In the genomic region with DNA sequence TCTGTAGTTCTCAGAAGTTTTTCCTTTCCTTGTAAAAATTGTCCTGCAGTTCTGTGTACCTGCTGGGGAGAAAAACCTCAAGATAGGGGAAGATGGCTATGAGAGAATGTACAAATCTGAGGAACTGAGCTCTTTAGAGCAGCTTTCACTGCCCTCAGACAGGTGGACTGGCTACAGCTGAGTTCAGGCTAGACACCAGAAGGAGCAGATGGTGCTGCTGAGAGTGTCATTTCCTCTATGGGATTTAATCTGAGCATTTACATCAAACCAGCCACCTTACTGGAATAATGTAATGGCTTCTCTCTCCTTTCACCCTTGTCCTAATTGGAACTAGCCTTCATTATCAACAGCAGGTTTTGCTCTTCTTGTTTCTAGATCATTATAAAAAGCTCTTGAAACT, we compare ENCODE assay signal across 16 mouse cellular contexts. TPM values are rescaled to one million over a fixed set of nuclear protein-coding genes. Genes with fewer than 3 reads are reported as not detected.
DNase-seq lines count a peak whose midpoint lies in the region; ATAC-seq and TF ChIP-seq lines count a peak whose summit lies in the region.
"Had no signal": no experiment of that assay in that cellular context is flagged by ENCODE, and none has a peak within 500 bp of the region (broad histone marks: within the 10 kb centered on the region; RNA-seq: fewer than 3 reads in every experiment).

No protein-coding gene starts in this region.

- no peak for TF ChIP-seq CTCF in midbrain, postnatal 0 days (IDR thresholded peaks at IDR 0.05)

- H3K4me3 ChIP-seq in forebrain, embryonic 15.5 days = no peak overlapping the region
- no peak overlapping the region for H3K4me3 ChIP-seq in forebrain, embryonic 10.5 days
- no peak overlapping the region for H3K4me3 ChIP-seq in midbrain, postnatal 0 days (ENCODE audit: low read depth, low read length)
- no peak overlapping the region for H3K4me3 ChIP-seq in midbrain, embryonic 16.5 days (ENCODE audit: low read depth, low read length)
- H3K4me3 ChIP-seq: embryonic facial prominence, embryonic 10.5 days; erythroblast, embryonic 14.5 days; kidney, embryonic 15.5 days had no signal

- H3K27me3 ChIP-seq in forebrain, embryonic 15.5 days = no peaks in the 10 kb centered on the region
- no peaks in the 10 kb centered on the region for H3K27me3 ChIP-seq in forebrain, embryonic 10.5 days (ENCODE audit: poor library complexity, severe bottlenecking)
- no peaks in the 10 kb centered on the region for H3K27me3 ChIP-seq in midbrain, postnatal 0 days (ENCODE audit: insufficient read depth, low read length)
- no peaks in the 10 kb centered on the region for H3K27me3 ChIP-seq in midbrain, embryonic 16.5 days (ENCODE audit: control insufficient read depth, insufficient read depth, low read depth, low read length)
- H3K27me3 ChIP-seq in splenic B cell, adult 2 months (ENCODE audit: control insufficient read depth, insufficient read depth, low read length, poor library complexity, severe bottlenecking) = no peaks in the 10 kb centered on the region
- H3K27me3 ChIP-seq: kidney, embryonic 15.5 days had no signal

- peak overlapping the region; percentile 42 for H3K27ac ChIP-seq in forebrain, embryonic 15.5 days (replicated peaks)
- no peak overlapping the region for H3K27ac ChIP-seq in forebrain, embryonic 10.5 days
- no peak overlapping the region for H3K27ac ChIP-seq in midbrain, postnatal 0 days (ENCODE audit: low read depth, low read length)
- H3K27ac ChIP-seq in midbrain, embryonic 16.5 days (ENCODE audit: low read length) = no peak overlapping the region
- H3K27ac ChIP-seq: embryonic facial prominence, embryonic 10.5 days; kidney, embryonic 15.5 days had no signal

- no peaks in the 10 kb centered on the region for H3K9me3 ChIP-seq in forebrain, embryonic 15.5 days
- no peaks in the 10 kb centered on the region for H3K9me3 ChIP-seq in forebrain, embryonic 10.5 days
- H3K9me3 ChIP-seq in midbrain, postnatal 0 days (ENCODE audit: low read length) = no peaks in the 10 kb centered on the region
- no peaks in the 10 kb centered on the region for H3K9me3 ChIP-seq in midbrain, embryonic 16.5 days (replicated peaks; ENCODE audit: control insufficient read depth, low read length, poor library complexity, severe bottlenecking)
- H3K9me3 ChIP-seq: embryonic facial prominence, embryonic 10.5 days; kidney, embryonic 15.5 days had no signal

- no peak for DNase-seq in forebrain, embryonic 10.5 days (ENCODE audit: extremely low spot score, low spot score)
- peak; percentile 70 for DNase-seq in midbrain, postnatal 0 days (ENCODE audit: low spot score)
- peak; percentile 91 for DNase-seq in cerebellum, adult 9-11 months
- DNase-seq in splenic B cell, adult 2 months (ENCODE audit: low read depth, low spot score) = peak; percentile 54
- DNase-seq in embryo, embryonic 10 days (ENCODE audit: low spot score) = no peak
- DNase-seq in thymus, adult 18-20 months = no peak
- DNase-seq: adrenal gland, adult 2 months; heart, postnatal 10 days had no signal

- no peak overlapping the region for H3K4me2 ChIP-seq in forebrain, embryonic 15.5 days (replicated peaks)
- H3K4me2 ChIP-seq in midbrain, postnatal 0 days (ENCODE audit: low read depth, low read length, poor library complexity, severe bottlenecking) = no peak overlapping the region
- H3K4me2 ChIP-seq in midbrain, embryonic 16.5 days (ENCODE audit: low read length) = no peak overlapping the region
- H3K4me2 ChIP-seq: kidney, embryonic 15.5 days had no signal

- H3K9ac ChIP-seq in forebrain, embryonic 15.5 days (replicated peaks) = no peak overlapping the region
- H3K9ac ChIP-seq in midbrain, postnatal 0 days (replicated peaks; ENCODE audit: low read length, poor library complexity, severe bottlenecking) = no peak overlapping the region
- H3K9ac ChIP-seq in midbrain, embryonic 16.5 days (ENCODE audit: low read depth, low read length) = no peak overlapping the region
- H3K9ac ChIP-seq: kidney, embryonic 15.5 days had no signal

- H3K36me3 ChIP-seq in forebrain, embryonic 15.5 days = no peaks in the 10 kb centered on the region
- peaks cover 9% of the 10 kb centered on the region for H3K36me3 ChIP-seq in forebrain, embryonic 10.5 days (replicated peaks)
- H3K36me3 ChIP-seq in midbrain, postnatal 0 days (ENCODE audit: insufficient read depth, low read length) = no peaks in the 10 kb centered on the region
- no peaks in the 10 kb centered on the region for H3K36me3 ChIP-seq in midbrain, embryonic 16.5 days (ENCODE audit: control insufficient read depth, insufficient read depth, low read length)
- no peaks in the 10 kb centered on the region for H3K36me3 ChIP-seq in splenic B cell, adult 2 months (ENCODE audit: control insufficient read depth, insufficient read depth, low read length, poor library complexity, severe bottlenecking)
- H3K36me3 ChIP-seq: kidney, embryonic 15.5 days had no signal

- no peak for ATAC-seq in forebrain, embryonic 15.5 days (replicated peaks)
- no peak for ATAC-seq in midbrain, postnatal 0 days (ENCODE audit: low FRiP score)
- no peak for ATAC-seq in midbrain, embryonic 16.5 days

- peaks cover 7% of the 10 kb centered on the region for H3K4me1 ChIP-seq in forebrain, embryonic 15.5 days
- no peaks in the 10 kb centered on the region for H3K4me1 ChIP-seq in forebrain, embryonic 10.5 days
- H3K4me1 ChIP-seq in midbrain, postnatal 0 days (ENCODE audit: insufficient read depth, low read length) = no peaks in the 10 kb centered on the region
- H3K4me1 ChIP-seq in midbrain, embryonic 16.5 days (ENCODE audit: control insufficient read depth, insufficient read depth, low read length) = no peaks in the 10 kb centered on the region
- H3K4me1 ChIP-seq: embryonic facial prominence, embryonic 10.5 days had no signal

RNA-seq across cellular contexts. Expression of a gene that starts 8.0 kb away (rescaled TPM):
- polyA plus RNA-seq in forebrain, embryonic 15.5 days (2015; fragmentation: Nextera tagmentation; extraction: Ambion mirVana) = 13.9 and 14.3 TPM in 2 replicates
- polyA plus RNA-seq in forebrain, embryonic 10.5 days (2016; fragmentation: Nextera tagmentation; extraction: Ambion mirVana) = 11.9 and 13.0 TPM in 2 replicates
- total RNA-seq in midbrain, postnatal 0 days (2014; rRNA removed) = 17.3 and 22.5 TPM in 2 replicates
- 6.4 and 7.4 TPM in 2 replicates for polyA plus RNA-seq in midbrain, postnatal 0 days (2015; fragmentation: Nextera tagmentation; extraction: Ambion mirVana)
- 10.4 and 11.0 TPM in 2 replicates for polyA plus RNA-seq in midbrain, embryonic 16.5 days (2015; fragmentation: Nextera tagmentation; extraction: Ambion mirVana)

RNA-seq across cellular contexts. Expression of a gene that starts 37.8 kb away (rescaled TPM):
- 6.2 and 7.4 TPM in 2 replicates for polyA plus RNA-seq in forebrain, embryonic 15.5 days (2015; fragmentation: Nextera tagmentation; extraction: Ambion mirVana)
- 1.6 and 1.7 TPM in 2 replicates for polyA plus RNA-seq in forebrain, embryonic 10.5 days (2016; fragmentation: Nextera tagmentation; extraction: Ambion mirVana)
- total RNA-seq in midbrain, postnatal 0 days (2014; rRNA removed) = 22.4 and 25.5 TPM in 2 replicates
- 2.1 and 2.4 TPM in 2 replicates for polyA plus RNA-seq in midbrain, postnatal 0 days (2015; fragmentation: Nextera tagmentation; extraction: Ambion mirVana)
- polyA plus RNA-seq in midbrain, embryonic 16.5 days (2015; fragmentation: Nextera tagmentation; extraction: Ambion mirVana) = 3.8 and 3.9 TPM in 2 replicates
- total RNA-seq: gastrocnemius, adult 18-20 months had no signal
- polyA plus RNA-seq: adrenal gland, adult 2 months; C2C12; erythroblast, embryonic 14.5 days; liver, embryonic 16.5 days had no signal

Comparison
In these comparisons a context has a peak if more than half of its experiments do, and no peak if none do; other contexts are left out.
1. DNase-seq: peak in midbrain, postnatal 0 days (single experiment), cerebellum, adult 9-11 months (single experiment) and splenic B cell, adult 2 months (single experiment); none in forebrain, embryonic 10.5 days (single experiment), embryo, embryonic 10 days (single experiment) and thymus, adult 18-20 months (0 of 2).